Mouse (Mus musculus) forebrain, embryonic 15.5 days (tissue): ENCODE data around the gene Msi2. TPM values are rescaled to one million over a fixed set of nuclear protein-coding genes. Genes with fewer than 3 reads are reported as not detected.

ENCODE experiments used
- ATAC-seq: fragments of 200-750 bp; cut with Nextera tagmentation; replicated peaks from 2 replicates; pipeline ENCODE4 v1.8.0; 2017; ENCODE audit warnings: mild to moderate bottlenecking, moderate TSS enrichment, moderate library complexity
- H3K27ac ChIP-seq: fragments of 300-500 bp; sonication (generic); replicated peaks from 2 replicates; pipeline ENCODE4 v1.5.1; 2015; ENCODE audit warnings: mild to moderate bottlenecking, inconsistent platforms
- H3K27me3 ChIP-seq: fragments of 300-500 bp; sonication (generic); 2 replicates; pipeline ENCODE4 v1.6.1; 2015; ENCODE audit warnings: inconsistent platforms
- H3K36me3 ChIP-seq: fragments of 300-500 bp; sonication (generic); 2 replicates; pipeline ENCODE4 v1.6.1; 2015; ENCODE audit warnings: mild to moderate bottlenecking, inconsistent platforms
- H3K4me1 ChIP-seq: fragments of 300-500 bp; sonication (generic); 2 replicates; pipeline ENCODE4 v1.6.1; 2015; ENCODE audit warnings: inconsistent platforms
- H3K4me2 ChIP-seq: fragments of 300-500 bp; sonication (generic); replicated peaks from 2 replicates; pipeline ENCODE4 v1.6.1; 2015; ENCODE audit warnings: mild to moderate bottlenecking, inconsistent platforms
- H3K4me3 ChIP-seq: fragments of 300-500 bp; sonication (generic); 2 replicates; pipeline ENCODE4 v1.5.1; 2015; ENCODE audit warnings: mild to moderate bottlenecking, inconsistent platforms
- H3K9ac ChIP-seq: fragments of 300-500 bp; sonication (generic); replicated peaks from 2 replicates; pipeline ENCODE4 v1.6.1; 2015; ENCODE audit warnings: mild to moderate bottlenecking, inconsistent platforms
- H3K9me3 ChIP-seq: fragments of 300-500 bp; sonication (generic); 2 replicates; pipeline ENCODE4 v1.6.1; 2016; ENCODE audit warnings: inconsistent platforms
- WGBS: fragments of 180-500 bp; shearing (Covaris S2); methylation state at CpG from one replicate; pipeline ENCODE4 v1.1.7; 2015; ENCODE audit warnings: mixed read lengths; 5-methylcytosine and 5-hydroxymethylcytosine counted together
- polyA plus RNA-seq: library from polyadenylated mRNA; unstranded; fragments of >200 nt; fragmentation: Nextera tagmentation; extraction: Ambion mirVana; gene quantifications from 2 replicates; pipeline ENCODE4 v1.2.1, GENCODE M21; 2015

Gene Msi2
- polyA plus RNA-seq, 1 experiment from 2014 or later = 27.1 TPM

DNA sequence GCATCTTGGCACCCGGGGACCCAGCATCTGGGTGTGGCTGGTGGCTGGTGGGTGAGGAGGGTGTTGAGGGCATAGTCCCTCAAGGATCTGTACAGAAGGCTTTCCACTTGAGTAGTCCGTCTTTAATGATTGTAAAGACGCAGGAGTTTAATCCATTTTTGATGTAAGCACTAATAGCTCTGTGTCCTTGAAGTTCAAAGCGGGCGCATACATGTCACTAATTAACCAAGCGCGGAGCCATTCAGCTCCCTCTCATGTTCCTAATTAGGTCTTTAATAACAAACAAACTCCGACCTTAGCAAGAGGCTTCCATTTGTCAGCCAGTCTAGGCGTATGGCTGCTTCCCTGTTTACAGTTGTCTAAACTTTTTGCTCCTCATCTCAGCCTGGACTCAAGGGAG lies 363.5 kb downstream of the Msi2 start:
- no peak for ATAC-seq
- Histone ChIP-seq H3K4me2 (no peak overlapping the region), H3K9me3 (no peaks in the 10 kb centered on the region), H3K9ac (no peak overlapping the region), H3K27me3 (no peaks in the 10 kb centered on the region), H3K4me1 (peaks cover 44% of the 10 kb centered on the region), H3K36me3 (no peaks in the 10 kb centered on the region), H3K27ac (0 out of 2 replicates have a peak overlapping the region, but pooled peaks have one; percentile 90), H3K4me3 (no peak overlapping the region)
- WGBS = 23% methylated on average over 9 of the region's 9 CpGs

GRCm38 (mm10) chr11:88351722-88352473 lies 366.4 kb downstream of the Msi2 start:
- 78% methylated on average over 3 of the region's 3 CpGs for WGBS
- ATAC-seq = no peak
- Histone ChIP-seq H3K4me1 (peaks cover 45% of the 10 kb centered on the region), H3K4me2 (no peak overlapping the region), H3K27ac (peak overlapping the region; percentile 19; the same call in 1 of the 2 replicates), H3K27me3 (no peaks in the 10 kb centered on the region), H3K9me3 (no peaks in the 10 kb centered on the region), H3K36me3 (no peaks in the 10 kb centered on the region), H3K9ac (no peak overlapping the region), H3K4me3 (no peak overlapping the region)

DNA sequence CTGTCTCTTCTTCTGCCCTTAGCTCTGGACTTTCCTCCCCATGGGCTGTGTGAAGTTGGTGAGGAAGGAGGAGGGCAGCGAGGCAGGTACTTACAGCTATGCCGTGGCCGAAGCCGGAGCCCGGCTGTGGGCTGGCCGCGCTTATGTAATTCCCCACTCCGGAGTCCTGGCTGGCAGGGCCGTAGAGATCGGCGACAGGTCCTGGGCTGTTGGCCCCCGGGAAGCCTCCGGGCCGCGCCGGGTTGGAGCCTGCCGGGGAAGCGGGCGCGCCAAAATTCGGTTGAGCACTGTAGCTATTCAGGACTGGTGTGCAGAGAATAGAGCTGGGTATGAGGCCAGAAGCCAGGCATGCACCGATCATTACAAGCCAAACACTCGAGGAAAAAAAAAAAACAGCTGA lies 369.6 kb downstream of the Msi2 start:
- WGBS = 41% methylated on average over 23 of the region's 23 CpGs
- ATAC-seq = peak; percentile 43
- peaks cover 33% of the 10 kb centered on the region for H3K4me1 ChIP-seq

GRCm38 (mm10) chr11:88348056-88348455 lies 370.3 kb downstream of the Msi2 start:
- ATAC-seq = no peak
- H3K4me2 ChIP-seq = no peak overlapping the region
- H3K9ac ChIP-seq = no peak overlapping the region
- H3K27ac ChIP-seq = 0 out of 2 replicates have a peak overlapping the region, but pooled peaks have one; percentile 61
- no peaks in the 10 kb centered on the region for H3K36me3 ChIP-seq
- H3K4me3 ChIP-seq = no peak overlapping the region
- H3K9me3 ChIP-seq = no peaks in the 10 kb centered on the region
- H3K4me1 ChIP-seq = peaks cover 33% of the 10 kb centered on the region
- WGBS = 38% methylated on average over 3 of the region's 3 CpGs
- H3K27me3 ChIP-seq = no peaks in the 10 kb centered on the region

More for the DNA sequence above, 369.6 kb downstream of the Msi2 start:
- Histone ChIP-seq H3K27me3 (no peaks in the 10 kb centered on the region), H3K36me3 (no peaks in the 10 kb centered on the region), H3K4me2 (peak overlapping the region; percentile 24), H3K4me3 (no peak overlapping the region), H3K9ac (0 out of 2 replicates have a peak overlapping the region, but pooled peaks have one; percentile 13), H3K9me3 (no peaks in the 10 kb centered on the region), H3K27ac (peak overlapping the region; percentile 61)

DNA sequence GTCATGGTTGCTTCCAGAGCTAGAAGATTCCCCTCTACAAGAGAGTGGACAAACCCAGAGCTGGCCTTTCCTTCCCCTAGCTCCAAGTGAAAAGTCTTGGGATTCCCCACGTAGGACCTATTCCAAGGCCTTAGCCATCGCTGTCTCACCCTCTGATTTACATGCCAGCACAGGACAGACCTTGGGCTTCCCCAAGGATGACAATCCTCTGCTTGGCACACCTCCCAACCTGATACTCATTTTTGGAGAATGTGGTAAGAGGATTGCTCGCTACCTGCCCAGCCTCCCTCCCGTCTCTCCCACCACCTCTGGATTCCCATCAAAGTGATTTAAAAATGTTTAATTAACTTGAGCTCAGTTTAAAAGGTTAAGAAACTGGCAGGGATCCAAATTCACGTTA lies 372.2 kb downstream of the Msi2 start:
- Histone ChIP-seq H3K4me3 (no peak overlapping the region), H3K9ac (no peak overlapping the region), H3K36me3 (no peaks in the 10 kb centered on the region), H3K27me3 (no peaks in the 10 kb centered on the region), H3K4me1 (peaks cover 22% of the 10 kb centered on the region), H3K9me3 (no peaks in the 10 kb centered on the region), H3K4me2 (no peak overlapping the region), H3K27ac (no peak overlapping the region)
- 55% methylated on average over 5 of the region's 5 CpGs for WGBS
- no peak for ATAC-seq

DNA sequence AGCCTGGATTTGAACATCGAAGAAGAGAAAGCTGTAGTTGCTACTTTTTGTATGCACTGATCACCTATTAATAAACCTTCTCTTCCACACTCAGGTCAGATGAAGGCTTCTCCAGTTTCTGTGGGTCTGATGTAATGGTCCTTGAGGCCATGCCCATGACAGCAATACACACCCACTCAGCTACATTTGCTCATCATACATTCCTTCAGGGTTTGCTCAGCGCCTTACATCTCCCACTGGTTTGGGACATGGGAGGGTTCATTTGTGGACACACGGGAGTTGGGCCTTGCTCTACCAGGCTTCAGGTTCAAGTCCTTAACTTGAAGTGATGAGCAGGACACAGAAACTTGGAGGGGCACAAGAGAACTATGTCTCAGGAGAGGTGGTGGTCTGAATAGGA lies 380.4 kb downstream of the Msi2 start:
- Histone ChIP-seq H3K27ac (no peak overlapping the region), H3K4me1 (peaks cover 9% of the 10 kb centered on the region; the same call in 1 of the 2 replicates), H3K4me2 (no peak overlapping the region), H3K36me3 (no peaks in the 10 kb centered on the region), H3K27me3 (no peaks in the 10 kb centered on the region), H3K9me3 (no peaks in the 10 kb centered on the region), H3K4me3 (no peak overlapping the region), H3K9ac (no peak overlapping the region)
- ATAC-seq = no peak
- WGBS = 99% methylated on average over 3 of the region's 3 CpGs

DNA sequence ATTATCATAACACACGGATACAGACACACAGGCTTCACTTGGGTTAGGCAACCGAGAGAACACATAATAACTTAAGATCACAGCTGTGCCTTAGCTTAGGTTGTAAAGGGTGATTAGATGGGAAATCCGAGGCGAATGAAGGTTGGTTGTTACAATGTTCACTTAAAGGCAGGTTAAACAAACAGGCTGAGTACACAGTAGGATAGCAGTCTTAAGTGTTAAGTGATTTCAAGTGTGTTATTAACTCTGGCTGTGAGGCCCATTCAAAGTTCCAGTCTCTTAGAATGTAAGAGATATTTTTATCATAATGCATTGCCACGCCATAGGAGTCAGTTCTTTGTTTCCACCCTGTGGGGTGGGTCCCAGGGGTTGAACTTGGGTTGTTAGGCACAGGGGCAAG lies 383.4 kb downstream of the Msi2 start:
- no peak overlapping the region for H3K4me2 ChIP-seq
- H3K4me3 ChIP-seq = no peak overlapping the region
- ATAC-seq = no peak
- no peaks in the 10 kb centered on the region for H3K9me3 ChIP-seq
- no peaks in the 10 kb centered on the region for H3K36me3 ChIP-seq
- H3K9ac ChIP-seq = no peak overlapping the region
- WGBS = 22% methylated on average over 5 of the region's 5 CpGs
- no peaks in the 10 kb centered on the region for H3K27me3 ChIP-seq
- peak overlapping the region; percentile 21; the same call in 1 of the 2 replicates for H3K27ac ChIP-seq
- peaks cover 22% of the 10 kb centered on the region for H3K4me1 ChIP-seq

DNA sequence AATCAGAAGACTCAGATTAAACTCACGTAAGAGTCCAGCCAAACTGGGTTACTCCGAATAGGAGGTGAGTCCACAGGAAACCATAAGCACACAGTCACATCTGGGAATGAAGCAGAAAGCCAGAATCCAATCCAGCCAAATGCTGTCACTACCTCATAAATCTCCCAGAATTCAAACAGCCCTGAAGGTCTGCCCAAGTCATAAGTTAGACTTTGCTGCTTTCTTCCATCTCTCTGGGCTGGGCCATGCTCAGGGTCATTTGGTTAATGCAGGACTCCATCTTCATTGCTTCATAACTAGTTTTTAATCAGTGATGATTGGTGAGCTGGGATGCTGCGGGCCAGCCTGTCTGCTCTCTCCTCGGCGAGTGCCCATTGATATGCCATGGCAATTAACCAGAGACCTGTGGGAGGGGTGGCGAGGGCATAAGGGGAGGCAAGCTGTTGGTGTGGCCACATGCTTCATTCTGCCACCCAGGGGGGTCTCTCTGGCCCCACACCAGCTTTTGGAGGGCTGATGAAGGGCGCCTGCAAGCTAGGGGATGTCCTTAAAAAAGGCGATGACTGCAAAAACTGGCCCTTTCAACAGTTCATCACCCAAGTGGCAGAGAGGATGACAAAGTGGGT lies 385.9 kb downstream of the Msi2 start:
- Histone ChIP-seq H3K27me3 (no peaks in the 10 kb centered on the region), H3K4me2 (no peak overlapping the region)
- 77% methylated on average over 8 of the region's 8 CpGs for WGBS

DNA sequence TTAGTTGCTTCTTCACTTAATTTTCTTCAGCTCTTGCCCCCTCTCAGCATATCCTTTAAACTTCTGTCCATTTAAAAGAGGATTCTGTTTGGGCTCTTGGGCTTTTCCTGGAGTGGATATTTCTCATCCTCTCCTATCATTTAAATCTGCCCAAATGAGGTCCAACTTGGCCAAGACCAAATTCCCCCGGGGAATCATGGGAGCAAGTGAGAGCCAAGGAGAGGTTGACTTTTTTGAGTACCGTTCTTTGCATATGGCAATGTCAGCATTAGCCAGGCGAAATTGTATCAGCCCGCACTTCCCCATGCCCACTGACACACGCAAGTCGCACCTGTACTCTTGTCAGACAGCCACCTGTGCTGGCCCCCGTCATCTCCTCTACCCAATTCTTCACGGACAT lies 386.6 kb downstream of the Msi2 start:
- ATAC-seq = no peak
- H3K4me1 ChIP-seq = peaks cover 37% of the 10 kb centered on the region
- no peak overlapping the region for H3K9ac ChIP-seq
- H3K27me3 ChIP-seq = no peaks in the 10 kb centered on the region
- H3K36me3 ChIP-seq = no peaks in the 10 kb centered on the region
- WGBS = 92% methylated on average over 8 of the region's 8 CpGs
- H3K4me2 ChIP-seq = no peak overlapping the region
- no peak overlapping the region for H3K27ac ChIP-seq
- no peaks in the 10 kb centered on the region for H3K9me3 ChIP-seq
- no peak overlapping the region for H3K4me3 ChIP-seq

More for the DNA sequence above, 385.9 kb downstream of the Msi2 start:
- Histone ChIP-seq H3K4me3 (no peak overlapping the region), H3K36me3 (no peaks in the 10 kb centered on the region), H3K27ac (no peak overlapping the region), H3K4me1 (peaks cover 34% of the 10 kb centered on the region), H3K9ac (no peak overlapping the region), H3K9me3 (no peaks in the 10 kb centered on the region)
- ATAC-seq = no peak

GRCm38 (mm10) chr11:88330799-88331198 lies 387.5 kb downstream of the Msi2 start:
- ATAC-seq = peak; percentile 47; the same call in 1 of the 2 replicates
- Histone ChIP-seq H3K36me3 (no peaks in the 10 kb centered on the region), H3K9me3 (no peaks in the 10 kb centered on the region), H3K27ac (no peak overlapping the region), H3K27me3 (no peaks in the 10 kb centered on the region), H3K4me1 (peaks cover 40% of the 10 kb centered on the region), H3K4me3 (no peak overlapping the region), H3K9ac (no peak overlapping the region), H3K4me2 (no peak overlapping the region)
- 22% methylated on average over 11 of the region's 11 CpGs for WGBS

DNA sequence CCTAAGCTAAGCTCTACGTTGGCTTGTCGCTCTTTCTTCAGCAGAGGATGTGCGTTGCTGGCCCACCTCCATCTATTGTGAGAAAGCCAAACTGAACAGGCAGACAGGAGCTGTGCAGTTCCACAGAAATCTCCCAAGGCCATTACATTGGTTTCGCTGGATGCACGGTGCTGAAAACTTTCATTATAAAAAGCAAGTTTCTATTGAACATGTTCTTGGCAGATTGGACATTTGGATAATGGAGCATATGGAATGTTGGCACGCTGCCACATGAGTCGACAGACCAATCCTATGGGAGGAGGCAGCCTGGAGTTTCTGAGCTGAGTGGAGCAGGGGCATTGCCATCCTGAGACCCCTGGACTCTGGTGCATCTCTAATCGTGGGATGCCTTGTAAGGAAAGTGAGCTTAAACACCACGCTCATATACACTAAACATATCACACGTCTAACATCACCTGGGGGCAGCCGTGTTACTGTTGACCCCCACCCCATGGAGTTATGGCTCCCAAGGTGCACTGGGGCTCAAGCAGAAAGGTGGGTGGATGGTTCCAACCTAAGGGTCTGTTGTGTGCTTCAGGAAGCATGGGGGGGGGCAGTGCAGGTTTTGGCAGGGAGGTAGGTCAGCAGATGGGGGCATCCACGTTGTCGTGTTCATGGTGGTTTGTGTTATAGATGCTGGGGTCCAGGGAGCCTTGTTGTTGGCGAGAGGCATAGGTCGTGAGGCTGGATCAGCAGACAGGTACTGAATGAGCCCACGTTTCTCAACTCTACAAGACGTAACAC lies 389.3 kb downstream of the Msi2 start:
- Histone ChIP-seq H3K4me2 (no peak overlapping the region), H3K27ac (no peak overlapping the region), H3K4me1 (peaks cover 31% of the 10 kb centered on the region), H3K27me3 (no peaks in the 10 kb centered on the region), H3K36me3 (no peaks in the 10 kb centered on the region), H3K9me3 (no peaks in the 10 kb centered on the region), H3K9ac (no peak overlapping the region), H3K4me3 (no peak overlapping the region)
- 58% methylated on average over 17 of the region's 17 CpGs for WGBS
- ATAC-seq = peak; percentile 60

DNA sequence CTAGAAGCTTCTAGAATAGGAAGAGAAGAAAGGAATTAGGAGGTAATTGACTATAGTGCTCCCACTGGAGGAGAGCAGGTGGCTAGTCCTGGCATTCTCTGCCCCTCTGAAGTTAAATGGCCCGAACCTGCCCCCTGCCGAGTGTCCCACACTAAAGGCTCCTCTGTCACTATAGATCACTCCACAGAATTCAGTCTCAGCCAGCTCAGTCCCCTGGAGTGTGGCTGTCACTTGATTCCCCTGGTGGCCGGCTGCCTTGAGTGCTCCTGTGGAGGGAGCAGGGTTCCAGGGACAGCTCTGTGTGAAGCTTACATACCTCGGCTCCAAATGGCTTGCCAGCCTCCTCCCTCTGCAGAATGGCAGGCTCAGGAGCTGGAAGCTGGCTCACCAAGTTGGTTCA lies 391.3 kb downstream of the Msi2 start:
- no peaks in the 10 kb centered on the region for H3K36me3 ChIP-seq
- no peak for ATAC-seq
- H3K4me1 ChIP-seq = peaks cover 31% of the 10 kb centered on the region
- no peak overlapping the region for H3K27ac ChIP-seq
- no peak overlapping the region for H3K4me3 ChIP-seq
- WGBS = 6% methylated on average over 4 of the region's 4 CpGs
- H3K4me2 ChIP-seq = no peak overlapping the region
- no peaks in the 10 kb centered on the region for H3K27me3 ChIP-seq
- H3K9ac ChIP-seq = no peak overlapping the region
- H3K9me3 ChIP-seq = no peaks in the 10 kb centered on the region
